Mouse (Mus musculus): ENCODE measurements around the gene Rpf2. TPM values are rescaled to one million over a fixed set of nuclear protein-coding genes. Genes with fewer than 3 reads are reported as not detected.

Rpf2 gene
- total and polyA plus RNA-seq, 3 experiments = 78.2 to 174 (median 101) TPM

- dilution Hi-C loops (cut with MboI; ENCODE audit: extremely low pct_ligation_motif_present, extremely low pct_unique_long_range_greater_than_20kb, low sequenced_read_pairs) (no loop called here), in situ Hi-C loops (cut with MboI; ENCODE audit: low pct_ligation_motif_present, low pct_unique_long_range_greater_than_20kb, low sequenced_read_pairs) (no loop called here)
- Histone ChIP-seq H3K4me2 (ENCODE audit: insufficient read depth, low read depth, poor library complexity, severe bottlenecking) (no peak overlapping the region), H3K9me3 (replicated peaks; ENCODE audit: low read length) (no peaks in the 10 kb centered on the region), H3K79me2 (replicated peaks; ENCODE audit: control insufficient read depth, extremely low read depth, insufficient read depth, poor library complexity, severe bottlenecking) (no peaks in the 10 kb centered on the region), H3K27ac (ENCODE audit: insufficient read depth, low read depth) (no peak overlapping the region), H3K4me1 (ENCODE audit: control insufficient read depth in 1 of 2, insufficient read depth in 2 of 2) (peaks cover 0 to 11% of the 10 kb centered on the region in 2 experiments; a peak in 2 of 4 replicates), H3K4me3 (replicated peaks in 1 of 3; ENCODE audit: low read depth in 2 of 3, low read length in 2 of 3, poor library complexity in 1 of 3) (no peak overlapping the region), H3K36me3 (replicated peaks in 1 of 2; ENCODE audit: control insufficient read depth in 1 of 2, insufficient read depth in 1 of 2, low read length in 1 of 2) (peaks cover 7 to 24% of the 10 kb centered on the region in 2 experiments), H3K27me3 (replicated peaks) (no peaks in the 10 kb centered on the region), H3K9ac (ENCODE audit: insufficient read depth, low read depth) (no peak overlapping the region)
- TF ChIP-seq JUN (IDR thresholded peaks at IDR 0.05; ENCODE audit: insufficient read depth, low read depth, low read length) (no peak), POLR2AphosphoS2 (IDR thresholded peaks at IDR 0.05; ENCODE audit: low read depth, low read length) (peak; percentile 54; the same call in 1 of the 2 replicates)
- no peak for DNase-seq (ENCODE audit: extremely low read depth)
Measured at GRCm38 (mm10) chr10:40284997-40285396, 38.2 kb upstream of the Rpf2 start.

DNA sequence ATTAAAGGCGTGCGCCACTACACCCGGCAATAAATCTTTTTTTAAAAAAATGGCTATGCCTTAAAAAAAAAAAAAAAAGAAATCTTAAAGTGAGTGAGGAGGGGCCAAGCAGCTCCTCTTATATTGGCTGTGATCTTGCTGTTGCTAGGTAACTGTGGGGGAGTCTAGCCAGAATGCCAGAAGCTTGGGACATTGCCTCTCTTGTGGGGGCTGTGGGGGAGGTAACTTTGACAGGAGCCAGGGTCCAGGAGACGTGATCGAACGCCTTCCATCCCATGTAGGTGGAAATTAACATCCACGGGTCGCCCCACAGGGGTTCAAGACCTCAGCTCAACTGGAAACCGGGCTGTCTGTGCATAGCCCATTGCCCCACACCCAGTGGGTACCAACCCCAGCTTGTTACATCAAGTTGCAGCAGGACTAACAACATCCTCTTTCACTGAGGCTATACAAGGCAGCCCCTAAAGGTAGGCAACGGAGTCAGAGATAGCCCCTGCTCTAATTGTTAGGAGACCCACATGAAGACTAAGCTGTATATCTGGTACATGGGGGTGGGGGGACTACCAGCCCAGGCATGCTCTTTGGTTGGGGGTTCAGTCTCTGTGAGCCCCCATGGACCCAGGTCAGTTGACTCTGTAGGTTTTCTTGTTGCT lies 37.5 kb upstream of the Rpf2 start:
- peaks cover 0 to 11% of the 10 kb centered on the region in 2 experiments; a peak in 2 of 4 replicates for H3K4me1 ChIP-seq (ENCODE audit: control insufficient read depth in 1 of 2, insufficient read depth in 2 of 2)
- peaks cover 5 to 18% of the 10 kb centered on the region in 2 experiments for H3K36me3 ChIP-seq (replicated peaks in 1 of 2; ENCODE audit: control insufficient read depth in 1 of 2, insufficient read depth in 1 of 2, low read length in 1 of 2)
- in situ Hi-C loops (cut with MboI; ENCODE audit: low pct_ligation_motif_present, low pct_unique_long_range_greater_than_20kb, low sequenced_read_pairs) (no loop called here), dilution Hi-C loops (cut with MboI; ENCODE audit: extremely low pct_ligation_motif_present, extremely low pct_unique_long_range_greater_than_20kb, low sequenced_read_pairs) (no loop called here)
- H3K27ac ChIP-seq (ENCODE audit: insufficient read depth, low read depth) = no peak overlapping the region
- H3K9me3 ChIP-seq (replicated peaks; ENCODE audit: low read length) = no peaks in the 10 kb centered on the region
- DNase-seq (ENCODE audit: extremely low read depth) = no peak
- TF ChIP-seq JUND (conservative IDR thresholded peaks at IDR 0.05; ENCODE audit: low read depth, low read length) (no peak), MAZ (IDR thresholded peaks at IDR 0.05; ENCODE audit: low read depth, low read length) (no peak), MAX (IDR thresholded peaks at IDR 0.05; ENCODE audit: low read length) (no peak), ETS1 (conservative IDR thresholded peaks at IDR 0.05; ENCODE audit: low read depth, low read length) (no peak), USF2 (conservative IDR thresholded peaks at IDR 0.05; ENCODE audit: low read depth, low read length) (no peak), EP300 (IDR thresholded peaks at IDR 0.05; ENCODE audit: low read length) (no peak), USF1 (IDR thresholded peaks at IDR 0.05; ENCODE audit: low read depth, low read length) (no peak), BHLHE40 (IDR thresholded peaks at IDR 0.05; ENCODE audit: low read depth, low read length) (no peak), MAFK (IDR thresholded peaks at IDR 0.05; ENCODE audit: insufficient replicate concordance, low read length) (no peak), SIN3A (IDR thresholded peaks at IDR 0.05; ENCODE audit: low read length) (no peak), ZMIZ1 (IDR thresholded peaks at IDR 0.05; ENCODE audit: low read depth, low read length) (no peak), POLR2AphosphoS2 (IDR thresholded peaks at IDR 0.05; ENCODE audit: low read depth, low read length) (no peak), TBP (conservative IDR thresholded peaks at IDR 0.05; ENCODE audit: low read depth, low read length) (no peak)
- H3K4me2 ChIP-seq (ENCODE audit: insufficient read depth, low read depth, poor library complexity, severe bottlenecking) = no peak overlapping the region
- H3K27me3 ChIP-seq (replicated peaks) = no peaks in the 10 kb centered on the region
- H3K9ac ChIP-seq (ENCODE audit: insufficient read depth, low read depth) = no peak overlapping the region
- H3K4me3 ChIP-seq (replicated peaks in 1 of 3; ENCODE audit: low read depth in 2 of 3, low read length in 2 of 3, poor library complexity in 1 of 3) = no peak overlapping the region
- H3K79me2 ChIP-seq (replicated peaks; ENCODE audit: control insufficient read depth, extremely low read depth, insufficient read depth, poor library complexity, severe bottlenecking) = no peaks in the 10 kb centered on the region
